Mouse (Mus musculus) retina, embryonic 14.5 days (tissue): ENCODE results near the gene Upf2.
A peak's percentile ranks its signal among the peaks of the same experiment; 100 is the strongest.

Experiments
- DNase-seq: peaks from one replicate; pipeline ENCODE4 v3.0.0-alpha.2; 2015; ENCODE audit warnings: low spot score

The Upf2 gene

DNA sequence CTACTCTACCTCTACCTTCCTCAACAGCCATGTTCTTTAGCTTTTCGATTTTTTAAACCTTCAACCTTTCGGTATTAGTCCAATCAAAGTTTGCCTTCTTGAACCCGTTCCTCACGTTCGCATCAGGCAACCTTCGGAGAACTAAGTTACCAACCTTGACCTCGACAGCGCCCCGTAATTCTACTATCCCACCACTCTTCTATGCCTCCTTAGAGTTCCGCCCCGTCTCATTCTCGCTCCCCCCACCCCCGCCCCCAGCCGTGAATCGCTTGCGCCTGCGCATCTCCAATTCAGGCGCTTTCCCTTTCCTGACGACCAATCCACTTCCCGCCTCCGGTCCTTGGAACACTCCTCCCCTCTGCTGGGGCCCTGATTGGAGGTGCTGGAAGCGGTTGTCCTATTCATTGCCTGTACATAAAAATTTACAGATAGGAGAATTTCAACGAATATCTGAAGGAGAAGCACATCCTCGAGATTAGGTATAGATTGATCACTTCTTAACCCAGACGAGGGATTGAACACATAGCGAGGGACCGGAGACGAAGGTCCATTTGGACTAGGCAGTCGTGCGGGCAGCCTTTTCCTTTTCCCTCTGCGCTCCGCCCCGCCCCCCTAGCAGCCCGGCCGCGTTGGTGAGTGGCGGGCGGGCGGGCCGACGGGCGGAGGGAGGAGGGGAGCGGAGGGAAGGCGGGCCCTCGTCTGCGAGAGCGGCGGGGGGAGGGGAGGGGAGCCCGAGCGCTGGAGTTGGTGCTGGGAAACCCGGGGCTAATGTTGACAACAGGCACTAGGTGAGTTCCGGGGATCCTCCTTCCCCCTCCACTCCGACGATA, at the start of gene Upf2:
TSS of gene Upf2 (plus strand) at position 704 of the 830 bp plus-strand sequence.
- DNase-seq, result peak; percentile 96

- no peak for DNase-seq
These were observed 45.2 kb upstream of the Upf2 start for GRCm38 (mm10) chr2:5906092-5906491.

DNA sequence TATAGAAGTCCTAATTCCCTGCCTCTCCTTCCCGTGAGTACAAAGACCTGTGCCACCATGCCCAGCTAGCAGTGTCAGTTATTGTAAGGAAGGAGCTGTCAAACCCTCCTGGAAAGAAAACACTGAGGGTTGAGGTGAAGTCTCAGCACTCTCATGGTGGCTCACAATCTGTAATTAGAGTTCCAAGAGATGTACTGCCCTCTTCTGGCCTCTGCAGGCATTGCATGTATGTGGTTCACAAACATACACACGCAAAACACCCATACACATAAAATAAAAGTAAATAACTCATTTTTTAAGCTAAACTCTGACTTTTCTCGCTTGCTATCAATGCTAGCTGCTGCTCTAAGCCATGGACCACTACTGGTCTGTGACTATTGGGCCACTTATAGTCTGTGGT, 44.6 kb upstream of the Upf2 start:
- DNase-seq, result peak; percentile 67

- no peak for DNase-seq
These were observed 39.8 kb upstream of the Upf2 start for GRCm38 (mm10) chr2:5911282-5911965.

- DNase-seq, result no peak
These were observed 28.4 kb upstream of the Upf2 start for GRCm38 (mm10) chr2:5922823-5923222.

DNA sequence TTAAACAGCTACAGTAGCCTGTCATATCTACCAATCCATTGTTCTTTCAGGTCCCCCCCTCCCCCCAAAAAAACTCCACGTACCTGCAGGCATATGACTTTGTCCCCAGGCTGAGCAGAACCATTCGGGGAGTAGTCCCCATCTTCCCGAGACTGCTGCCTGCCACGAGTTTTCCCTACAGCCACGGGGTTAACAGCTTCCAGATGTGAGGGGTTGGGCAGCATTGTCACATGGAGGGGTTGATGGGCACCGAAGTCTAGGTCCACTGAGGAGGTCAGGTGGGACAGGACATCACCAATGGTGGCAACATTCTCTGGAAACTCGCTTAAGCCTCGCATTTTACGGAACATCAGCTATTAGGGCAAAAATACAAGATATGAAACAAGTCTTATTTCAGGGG, 27.5 kb upstream of the Upf2 start:
- no peak for DNase-seq

DNA sequence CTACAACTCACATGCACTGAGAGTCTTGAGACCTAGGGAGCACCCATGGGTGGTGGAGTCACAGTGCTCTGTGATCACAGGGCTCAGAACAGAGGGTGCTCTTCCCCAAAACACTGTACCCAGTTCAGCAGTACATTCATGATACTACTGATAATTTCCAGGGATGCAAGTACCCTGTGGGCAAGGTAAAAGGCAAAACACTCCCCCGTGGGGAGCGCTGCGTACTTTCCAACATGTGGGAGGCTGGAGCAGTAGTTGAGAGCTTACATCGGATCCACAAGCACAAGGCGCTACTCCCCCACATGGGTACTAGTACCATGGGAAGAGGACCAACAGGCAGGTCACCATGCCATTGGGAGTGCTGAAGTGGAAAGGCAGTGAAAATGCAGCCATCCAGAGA, 23.8 kb upstream of the Upf2 start:
- DNase-seq, result no peak

GRCm38 (mm10) chr2:5929793-5930192, 21.5 kb upstream of the Upf2 start:
- no peak for DNase-seq

- DNase-seq, result no peak
These were observed 20.8 kb upstream of the Upf2 start for GRCm38 (mm10) chr2:5930291-5931054.

DNA sequence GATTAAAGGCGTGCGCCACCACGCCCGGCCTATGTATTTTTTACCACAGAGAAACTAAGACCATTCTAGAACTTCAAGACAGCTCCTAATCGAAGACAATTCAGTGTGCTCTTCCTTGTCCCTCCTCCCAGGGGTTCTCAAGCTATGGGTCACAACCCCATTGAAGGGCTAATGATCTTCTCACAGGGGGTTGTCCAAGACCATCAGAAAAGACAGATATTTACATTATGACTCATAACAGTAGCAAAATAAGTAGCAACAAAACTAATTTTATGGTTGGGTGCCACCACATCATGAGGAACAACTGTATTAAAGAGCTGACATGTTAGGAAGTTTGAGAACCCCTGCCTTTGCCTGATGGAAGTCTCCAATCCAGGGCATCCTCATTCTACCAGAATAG, 19.3 kb upstream of the Upf2 start:
- DNase-seq, result no peak

- DNase-seq, result no peak
These were observed 16.3 kb upstream of the Upf2 start for GRCm38 (mm10) chr2:5934936-5935335.

GRCm38 (mm10) chr2:5936068-5936467, 15.2 kb upstream of the Upf2 start:
- no peak for DNase-seq

DNA sequence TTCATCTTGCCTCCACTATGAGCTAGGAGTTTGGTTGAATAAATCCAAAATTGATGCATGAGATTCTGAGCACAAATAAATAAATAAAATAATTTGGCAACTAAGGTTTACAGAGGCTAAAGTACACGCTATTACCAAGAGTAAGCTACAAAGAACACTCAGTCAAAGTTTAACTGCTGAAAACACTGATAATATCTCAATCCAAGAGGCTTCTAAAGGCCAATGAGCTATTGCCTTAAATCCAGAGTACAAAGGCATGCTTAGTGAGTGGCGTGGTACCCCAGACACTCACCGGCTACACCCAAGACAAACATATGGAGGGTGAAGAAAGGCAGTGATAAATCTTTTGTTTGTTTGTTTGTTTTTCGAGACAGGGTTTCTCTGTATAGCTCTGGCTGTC, 14.7 kb upstream of the Upf2 start:
- no peak for DNase-seq

- DNase-seq, result no peak
These were observed 11.9 kb upstream of the Upf2 start for GRCm38 (mm10) chr2:5939319-5939718.

- DNase-seq, result no peak
These were observed 11.4 kb upstream of the Upf2 start for GRCm38 (mm10) chr2:5939911-5940310.

- DNase-seq, result no peak
These were observed 10.3 kb upstream of the Upf2 start for GRCm38 (mm10) chr2:5940936-5941335.

DNA sequence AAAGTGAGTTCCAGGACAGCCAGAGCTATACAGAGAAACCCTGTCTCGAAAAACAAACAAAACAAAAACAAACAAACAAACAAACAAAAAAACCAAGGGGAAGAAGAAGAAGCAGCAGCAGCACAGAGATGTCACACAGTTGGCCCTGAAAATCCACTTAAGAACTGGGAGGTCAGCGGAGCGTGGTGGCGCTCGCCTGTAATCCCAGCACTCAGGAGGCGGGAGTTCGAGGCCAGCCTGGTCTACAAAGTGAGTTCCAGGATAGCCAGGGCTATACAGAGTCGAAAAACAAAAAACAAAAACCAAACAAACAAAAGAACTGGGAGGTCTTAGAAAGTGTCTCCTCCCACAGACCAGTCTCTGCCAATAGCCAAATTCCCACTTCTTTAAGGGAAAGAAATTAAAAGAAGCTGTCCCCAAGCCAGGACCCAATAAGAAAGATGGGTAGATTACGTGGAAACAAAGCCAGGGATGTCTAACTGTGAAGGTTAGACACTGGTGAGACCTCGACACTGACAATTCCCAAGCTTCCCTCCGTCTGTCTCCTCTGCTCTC, 9.3 kb upstream of the Upf2 start:
- peak; percentile 9 for DNase-seq

GRCm38 (mm10) chr2:5942416-5943032, 8.7 kb upstream of the Upf2 start, which contains the start of gene Dhtkd1:
Gene Dhtkd1, minus strand, starts transcription at chr2:5942792.
- peak; percentile 73 for DNase-seq

DNA sequence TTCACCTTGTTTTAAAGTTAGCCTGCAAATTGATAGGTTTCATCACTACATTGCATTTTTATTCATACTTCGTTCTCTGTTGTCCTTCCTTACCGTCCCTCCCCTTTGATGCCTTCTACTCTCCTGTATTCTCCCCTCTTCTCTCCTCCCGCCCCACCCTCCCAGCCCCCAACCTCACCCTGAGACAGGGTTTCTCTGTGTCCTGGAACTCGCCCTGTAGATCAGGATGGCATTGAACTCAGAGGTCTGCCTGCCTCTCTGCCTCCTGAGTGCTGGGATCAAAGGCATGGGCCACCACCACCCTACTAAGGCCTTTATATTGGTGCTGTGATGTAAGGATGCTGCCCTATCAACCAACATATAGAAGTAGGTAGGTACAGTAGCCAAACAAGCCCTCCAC, 8.2 kb upstream of the Upf2 start:
- no peak for DNase-seq

GRCm38 (mm10) chr2:5945629-5946028, 5.6 kb upstream of the Upf2 start:
- no peak for DNase-seq

- no peak for DNase-seq
These were observed 4.4 kb upstream of the Upf2 start for GRCm38 (mm10) chr2:5946876-5947275.

- DNase-seq, result no peak
These were observed 2.3 kb upstream of the Upf2 start for GRCm38 (mm10) chr2:5948964-5949363.
